Mouse (Mus musculus) cerebellum, postnatal 4 days (tissue): ENCODE data around the gene Dnajc24.

Source experiments
- DNase-seq, 2 experiments: peaks; one replicate each; pipeline ENCODE4 v3.0.0; 2022; ENCODE audit warnings: low spot score in 2 of 2, mixed read lengths in 1 of 2

Dnajc24 gene

DNA sequence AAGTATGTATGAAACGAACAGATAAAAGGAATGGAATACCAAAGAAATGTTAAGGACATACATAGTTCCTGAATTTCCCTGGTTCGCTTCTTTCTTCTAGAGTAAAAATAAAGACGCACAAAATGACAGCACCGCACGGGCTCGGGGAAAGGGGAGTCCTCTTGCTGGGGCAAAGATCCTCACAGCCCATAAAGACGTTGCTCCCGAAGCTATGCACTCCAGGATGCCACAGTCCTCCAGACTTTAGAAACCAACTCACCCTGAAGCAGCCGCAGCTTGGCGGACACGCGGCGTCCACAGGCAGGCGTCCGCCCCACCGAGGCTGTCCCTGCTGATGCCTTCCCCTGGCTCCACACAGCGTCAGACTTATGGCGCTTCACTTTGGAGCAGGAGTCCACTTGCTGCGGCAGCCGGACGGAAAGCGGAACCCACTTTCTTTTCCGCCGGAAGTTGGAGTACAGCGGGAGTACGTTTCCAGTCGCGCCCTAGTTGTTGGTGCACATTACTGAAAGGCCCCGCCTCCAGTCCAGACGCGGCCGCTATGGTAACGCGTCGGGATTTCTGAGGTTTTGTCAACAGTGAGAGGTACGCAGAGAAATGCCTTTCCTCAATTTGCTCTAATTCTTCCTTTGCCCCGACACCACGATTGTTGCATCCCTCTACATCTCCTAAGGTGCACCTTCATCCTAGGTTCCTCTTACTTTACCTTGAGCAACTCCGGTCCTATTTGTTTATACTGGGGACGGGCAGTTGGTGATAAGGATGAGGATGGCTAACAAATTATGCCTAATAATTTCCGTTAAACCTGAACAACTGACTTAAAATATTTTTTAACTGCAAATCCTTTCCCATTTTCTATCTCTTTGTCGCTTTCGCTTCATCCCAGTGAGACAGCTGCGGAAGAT is at the start of gene Dnajc24:
Dnajc24 (minus strand) TSS at position 715 of the 905 bp plus-strand sequence.
- peak; percentile 75 to 92 for DNase-seq

DNA sequence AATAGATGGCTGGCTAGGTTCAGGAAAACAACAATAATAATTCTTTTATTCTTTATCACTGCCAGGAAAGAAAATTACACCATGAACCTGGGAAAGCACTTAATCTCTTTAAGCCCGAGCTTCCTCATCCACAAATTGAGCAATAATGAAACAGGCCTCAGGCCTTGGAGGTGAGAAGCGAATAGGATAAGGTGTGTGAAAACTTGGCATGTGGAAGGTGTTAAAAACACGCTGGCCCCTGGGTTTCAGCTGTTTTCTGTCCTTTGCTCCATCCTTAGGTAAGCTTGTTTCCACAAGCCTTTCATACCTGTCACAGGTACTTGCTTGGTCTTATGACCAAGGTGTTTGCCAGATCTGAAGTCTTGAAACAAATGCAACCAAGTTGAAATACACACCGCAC is 43.3 kb upstream of the Dnajc24 start:
- no peak for DNase-seq

DNA sequence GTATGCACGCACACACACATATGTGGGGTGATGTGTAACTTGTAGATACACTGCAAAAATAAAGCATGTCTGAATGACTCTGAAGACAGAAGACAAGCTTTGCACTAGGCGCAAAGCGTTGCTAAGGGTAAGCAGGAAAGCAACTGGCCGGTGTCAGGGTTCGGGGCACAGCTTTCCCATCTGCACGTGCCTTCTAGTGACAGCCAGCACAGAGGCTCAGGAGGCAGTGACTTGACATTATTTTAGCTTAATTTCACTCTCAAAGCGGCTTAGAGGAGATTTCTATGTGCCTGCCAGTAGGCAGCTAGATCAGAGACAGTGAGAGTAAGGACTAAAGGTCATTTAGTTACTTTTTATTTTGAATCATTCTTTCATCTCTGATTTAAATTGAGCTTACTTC is 39.1 kb upstream of the Dnajc24 start:
- no peak for DNase-seq

DNA sequence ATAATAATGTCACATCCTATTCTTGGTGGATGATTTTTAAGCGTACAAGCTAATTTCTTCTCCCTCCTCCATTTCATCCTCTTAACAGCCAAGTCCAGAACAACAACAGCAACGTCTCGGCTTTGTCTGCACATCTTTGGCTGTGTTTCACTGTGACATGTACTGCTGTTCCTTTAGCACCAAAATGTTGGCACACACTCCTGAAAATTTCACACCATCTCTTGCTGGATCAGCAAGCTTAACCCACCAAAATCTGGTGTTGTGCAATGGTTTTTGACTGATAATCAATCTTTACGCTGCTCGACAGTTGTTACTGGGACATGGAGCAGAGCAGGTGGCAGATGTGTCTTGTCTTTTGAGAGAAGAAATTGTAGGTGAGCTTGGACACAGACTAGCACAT is 38.6 kb upstream of the Dnajc24 start:
- no peak for DNase-seq

DNA sequence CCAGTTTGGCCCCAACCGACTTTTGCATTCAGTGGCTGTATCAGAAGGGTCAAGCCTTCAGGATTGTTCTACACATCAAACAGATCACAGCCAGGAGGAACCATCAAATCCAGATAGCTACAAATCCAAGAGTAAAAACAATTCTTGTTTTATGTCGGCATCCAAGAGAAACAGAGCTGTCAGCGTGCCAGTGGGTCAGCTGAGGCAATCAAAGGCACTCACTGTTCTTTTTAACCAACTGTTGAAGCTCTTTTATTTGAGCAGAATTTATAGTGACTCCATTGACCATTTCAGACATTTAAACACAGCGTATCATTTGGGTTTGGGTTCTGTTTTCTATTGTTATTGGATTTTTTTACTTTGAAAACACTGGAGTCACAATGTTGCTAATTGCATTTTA is 34.9 kb upstream of the Dnajc24 start:
- DNase-seq: no peak

DNA sequence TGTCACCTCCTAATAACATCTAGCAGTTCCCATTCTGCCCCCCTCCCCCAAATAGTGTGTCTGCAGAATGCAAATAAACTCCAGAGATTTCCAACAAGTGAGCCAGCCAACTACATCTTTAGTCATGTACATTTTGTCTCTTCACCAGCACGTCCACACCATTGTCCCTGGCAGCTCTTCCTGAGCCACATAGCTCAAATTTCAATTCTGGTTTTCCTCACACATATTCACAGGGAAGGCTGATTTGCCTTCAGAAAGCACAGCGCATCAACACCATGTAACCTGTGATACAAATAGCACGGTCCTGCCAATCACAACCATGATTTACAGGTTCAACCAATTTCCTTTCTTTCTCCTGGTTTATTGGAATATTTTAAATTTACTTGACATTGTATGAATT is 21.5 kb upstream of the Dnajc24 start:
- no peak for DNase-seq

DNA sequence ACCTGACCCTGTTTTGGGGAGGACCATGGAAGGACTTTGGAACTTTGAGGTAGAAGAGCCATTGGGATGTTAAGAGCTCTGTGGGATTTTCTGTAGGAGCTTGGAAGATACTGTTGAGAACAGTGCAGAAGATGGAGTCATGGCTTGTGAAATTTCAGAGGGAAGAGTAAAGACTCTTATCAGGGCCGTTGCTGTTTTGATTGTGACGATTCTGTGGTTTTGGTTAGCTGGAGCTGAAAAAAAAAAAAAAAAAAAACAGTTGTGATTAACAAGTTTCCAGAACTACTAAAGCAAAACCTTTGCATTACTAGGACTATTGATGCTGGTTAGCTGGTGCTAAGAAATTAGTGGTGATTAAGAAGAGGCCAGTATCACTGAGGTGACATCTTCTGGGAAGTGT is 5.1 kb upstream of the Dnajc24 start:
- DNase-seq: no peak

DNA sequence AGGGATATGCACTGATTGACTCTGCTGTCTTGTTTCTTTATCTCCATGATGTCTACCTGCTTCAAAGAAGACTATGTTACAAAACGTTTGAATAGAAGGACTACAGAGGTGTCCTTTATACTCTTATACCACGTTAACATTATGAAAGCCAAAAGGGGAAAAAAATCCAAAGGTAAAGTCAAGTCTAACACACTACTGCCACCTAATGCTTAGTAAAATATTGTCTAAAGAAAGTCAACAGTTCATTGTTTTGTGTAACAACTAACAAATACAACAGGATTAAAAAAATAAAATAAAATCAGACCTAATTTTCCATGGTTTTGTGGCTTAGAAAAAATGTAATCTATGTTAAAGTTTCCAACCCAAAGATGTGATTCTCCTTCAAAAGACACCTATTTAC is 15.3 kb downstream of the Dnajc24 start:
- DNase-seq: no peak

DNA sequence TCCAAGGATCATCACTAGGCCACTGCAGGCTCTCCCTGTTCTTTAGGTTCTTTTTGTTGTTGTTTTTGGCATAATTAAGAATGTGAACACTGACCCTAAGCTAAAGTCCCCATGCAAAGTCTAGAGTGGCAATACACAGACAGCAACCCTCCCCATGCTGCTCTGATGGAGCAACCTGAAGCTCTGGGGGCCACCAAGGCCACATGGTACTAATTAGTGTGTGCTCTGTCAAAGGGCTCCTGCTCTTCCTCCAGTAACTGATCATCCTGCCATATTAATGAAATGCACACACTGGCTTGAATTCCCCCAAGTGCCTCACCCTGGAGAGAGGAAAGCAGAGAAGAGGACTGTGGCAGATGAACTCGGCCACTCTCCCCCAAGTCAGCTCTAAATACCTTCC is 16.2 kb downstream of the Dnajc24 start:
- no peak for DNase-seq

DNA sequence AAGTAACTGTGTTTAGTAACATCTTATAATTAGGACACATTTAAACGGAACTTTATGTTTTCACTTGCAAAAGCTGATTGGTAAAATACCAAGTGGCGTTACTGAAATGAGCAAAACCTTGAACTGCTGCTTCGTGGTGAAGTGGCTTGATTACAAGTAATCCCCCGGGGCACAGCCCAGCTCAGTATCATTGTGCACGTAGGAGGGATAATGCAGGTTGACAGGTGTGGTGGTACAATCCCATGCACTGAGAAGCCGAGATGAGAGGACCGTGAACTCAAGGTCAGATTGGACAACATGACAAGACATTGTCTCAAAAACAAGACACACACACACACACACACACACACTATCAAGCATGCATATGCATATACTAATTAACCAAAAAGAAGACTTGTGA is 18.1 kb downstream of the Dnajc24 start:
- DNase-seq: no peak

DNA sequence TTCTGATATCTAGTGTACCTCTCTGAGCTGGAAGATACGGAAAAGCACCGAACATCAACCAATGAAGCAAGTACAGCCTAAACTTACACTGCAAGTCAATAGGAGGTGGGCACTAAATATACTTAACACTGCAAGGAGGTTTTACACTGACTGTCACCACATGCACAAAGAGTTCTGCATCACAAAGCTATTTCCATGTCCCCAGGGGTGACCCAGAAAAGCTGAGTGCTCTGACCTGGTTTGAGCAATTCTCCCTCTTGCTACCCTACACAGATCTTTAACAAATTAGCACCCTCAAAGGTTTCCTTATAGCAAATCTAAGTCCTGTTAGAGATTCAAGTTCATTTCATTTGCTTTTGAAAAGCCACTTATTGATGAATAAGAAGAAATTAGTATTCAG is 25.3 kb downstream of the Dnajc24 start:
- DNase-seq: no peak

DNA sequence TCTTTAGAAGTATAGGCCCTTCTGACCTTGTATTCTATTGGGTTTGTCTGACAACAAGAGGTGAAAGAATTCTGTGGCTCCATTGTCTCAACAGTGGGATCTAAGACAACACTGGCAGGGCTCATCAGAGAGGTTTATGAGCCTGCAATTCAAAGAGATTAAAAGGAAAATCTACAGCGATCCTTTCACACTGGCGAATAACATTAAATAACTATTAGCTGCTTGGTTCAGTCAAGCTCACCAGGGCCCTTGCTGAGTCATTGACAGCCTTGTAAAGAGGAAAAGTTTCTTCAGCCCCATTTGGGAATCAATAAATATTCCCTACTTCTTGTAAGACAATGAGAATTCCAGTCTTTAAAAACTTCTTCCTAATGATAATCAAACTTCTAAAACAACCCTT is 29.4 kb downstream of the Dnajc24 start:
- no peak for DNase-seq

DNA sequence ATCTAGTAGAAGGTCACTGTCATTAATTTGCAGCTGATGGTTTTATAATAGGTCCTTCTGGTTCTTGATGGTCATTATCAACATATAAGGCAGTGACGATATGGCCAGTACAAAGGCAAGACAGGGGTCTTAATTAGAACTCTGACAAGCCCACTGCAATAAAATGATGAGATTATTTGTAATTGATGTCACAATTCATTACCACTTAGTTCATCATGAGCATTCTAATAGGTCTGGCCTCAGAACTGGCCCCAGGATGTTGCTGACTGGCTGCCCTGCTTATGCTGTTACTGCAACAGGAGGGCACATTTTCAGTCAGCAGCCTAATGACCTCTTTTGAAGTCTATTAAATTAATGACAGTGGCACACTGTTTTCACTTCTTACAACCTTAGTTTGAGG is 39.9 kb downstream of the Dnajc24 start:
- DNase-seq: no peak

DNA sequence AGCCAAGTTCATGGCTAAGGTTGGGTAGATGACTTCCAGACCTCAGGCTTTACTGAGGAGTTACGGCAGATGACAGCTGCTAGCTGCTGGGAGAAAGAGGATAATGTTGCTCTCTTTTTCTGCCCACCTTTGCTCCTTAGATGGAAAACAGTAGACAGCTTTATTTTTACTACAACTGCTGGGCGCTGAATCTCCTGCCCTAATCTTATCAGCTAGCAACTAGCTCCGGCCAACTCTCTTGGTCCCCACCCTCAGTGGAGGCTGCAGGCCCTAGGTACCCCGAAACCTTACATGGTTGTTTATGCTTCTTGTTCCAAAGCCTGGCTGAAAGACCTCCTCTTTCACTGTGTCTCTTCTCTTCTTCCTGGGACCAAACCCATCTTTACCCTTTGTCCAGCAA is 49.5 kb downstream of the Dnajc24 start:
- DNase-seq: no peak

DNA sequence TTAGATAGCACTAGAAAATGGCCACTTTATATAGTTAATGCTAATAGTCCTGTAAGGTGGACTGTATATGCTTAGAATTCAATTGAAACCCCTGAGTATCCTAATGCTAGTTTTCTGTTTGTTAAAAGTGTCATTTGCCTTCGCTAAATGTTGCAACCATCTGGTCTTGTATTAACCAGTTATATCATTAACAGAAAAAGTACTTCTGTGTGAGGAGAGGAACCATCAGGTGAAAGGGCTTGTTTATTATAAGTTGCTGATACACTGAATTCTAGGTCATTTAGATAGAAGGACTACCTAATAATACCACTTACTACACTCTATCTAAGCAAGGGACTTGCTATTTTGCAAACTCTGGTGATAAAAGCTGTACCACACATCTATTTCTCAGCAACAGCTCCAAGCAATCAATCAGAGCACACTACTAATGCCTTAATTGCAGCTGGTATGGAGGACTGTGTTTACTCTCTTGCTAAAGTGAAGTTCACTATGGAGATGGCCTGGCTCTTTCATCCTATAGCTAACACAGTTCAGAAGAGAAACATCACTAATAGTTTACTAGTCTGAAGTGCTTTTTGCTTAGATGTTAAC is 51.9 kb downstream of the Dnajc24 start:
- no peak for DNase-seq

DNA sequence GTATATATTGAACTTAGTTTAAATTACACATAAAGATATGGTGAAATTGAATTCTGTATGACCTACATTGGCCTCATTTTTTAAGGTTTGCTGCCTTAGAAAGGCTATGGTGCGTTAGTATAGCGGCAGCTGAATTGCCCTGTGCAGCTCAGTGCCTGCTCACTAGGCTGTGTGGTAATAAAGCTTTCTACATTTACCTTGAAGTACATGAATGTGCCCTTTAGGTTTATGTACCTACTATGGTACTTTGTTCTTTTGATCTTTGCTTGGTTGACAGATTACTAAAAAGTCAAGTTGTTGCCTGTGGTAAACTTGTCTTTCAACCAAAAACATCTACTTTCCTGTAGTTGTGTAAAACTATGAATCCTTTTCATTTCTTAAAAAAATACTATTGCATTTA is 53.2 kb downstream of the Dnajc24 start:
- no peak for DNase-seq

DNA sequence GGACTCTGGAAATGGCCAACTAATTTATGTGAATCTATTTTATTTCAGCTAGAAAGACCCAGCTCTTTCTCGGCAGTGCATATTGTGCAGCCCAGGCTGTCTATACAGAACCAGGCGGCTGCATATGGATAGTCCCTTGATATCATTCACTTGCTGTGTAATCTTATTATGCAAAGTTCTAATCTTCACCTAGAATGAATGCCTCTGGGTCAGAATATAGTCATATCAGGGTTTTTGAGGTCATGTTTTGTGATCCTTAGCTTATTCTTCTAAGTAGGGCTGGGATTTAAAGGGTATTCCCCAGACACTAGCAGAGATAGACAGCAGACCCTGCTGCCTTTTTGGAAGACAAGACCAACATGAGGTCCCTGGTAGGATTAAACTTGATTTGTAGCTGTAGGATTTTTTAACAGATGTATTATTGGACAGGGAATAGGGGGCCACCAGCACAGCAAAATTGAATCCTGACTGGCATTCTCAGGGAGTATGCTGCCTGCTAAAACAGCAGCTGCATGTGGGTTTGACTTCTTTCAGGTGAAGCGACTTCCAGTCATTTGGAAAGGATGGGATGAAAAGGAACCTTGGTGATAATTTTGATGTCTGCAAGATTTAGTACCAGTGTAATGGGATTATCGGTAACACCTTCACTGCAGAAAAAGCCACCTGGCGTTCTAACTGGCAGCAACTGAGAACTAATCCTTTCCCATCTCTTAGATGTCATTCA is 85.6 kb downstream of the Dnajc24 start:
- no peak for DNase-seq
